Mouse (Mus musculus): ENCODE data around the gene Uhrf1bp1. TPM values are rescaled to one million over a fixed set of nuclear protein-coding genes. Genes with fewer than 3 reads are reported as not detected.
A peak's percentile ranks its signal among the peaks of the same experiment; 100 is the strongest.

Gene Uhrf1bp1
- polyA plus RNA-seq, 1 experiment = 14.8 TPM

GRCm38 (mm10) chr17:27909622-27910500 lies 53.6 kb downstream of the Uhrf1bp1 start, which contains the start of gene Taf11:
TSS of gene Taf11 (minus strand) at chr17:27909844.
- DNase-seq (ENCODE audit: low read depth) = no peak

- DNase-seq (ENCODE audit: low read depth) = no peak
Observed at GRCm38 (mm10) chr17:27911371-27911770, 55.1 kb downstream of the Uhrf1bp1 start.

GRCm38 (mm10) chr17:27914742-27915141 lies 58.5 kb downstream of the Uhrf1bp1 start:
- no peak for DNase-seq (ENCODE audit: low read depth)

- no peak for DNase-seq (ENCODE audit: low read depth)
Observed at GRCm38 (mm10) chr17:27916366-27916765, 60.1 kb downstream of the Uhrf1bp1 start.

DNA sequence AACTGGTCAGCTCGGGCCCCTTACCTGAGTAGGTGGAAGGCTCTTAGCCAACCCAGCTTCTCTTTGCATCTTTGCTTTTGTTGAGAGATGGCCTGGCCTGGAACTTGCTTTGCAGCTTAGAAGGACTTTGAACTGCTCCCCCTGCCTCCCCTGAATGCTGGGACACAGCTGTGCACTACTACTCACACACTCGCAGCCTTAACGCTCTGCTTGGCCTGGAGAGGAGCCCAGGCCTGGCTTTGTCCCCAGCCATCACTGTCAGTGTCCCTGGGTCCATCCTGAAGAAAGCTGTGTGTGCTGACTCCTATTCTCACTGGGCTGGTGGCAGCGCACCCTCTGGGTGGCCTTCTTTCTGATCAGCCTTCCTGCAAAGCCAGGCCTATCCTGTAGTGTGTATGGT lies 64.4 kb downstream of the Uhrf1bp1 start:
- no peak for DNase-seq (ENCODE audit: low read depth)

DNA sequence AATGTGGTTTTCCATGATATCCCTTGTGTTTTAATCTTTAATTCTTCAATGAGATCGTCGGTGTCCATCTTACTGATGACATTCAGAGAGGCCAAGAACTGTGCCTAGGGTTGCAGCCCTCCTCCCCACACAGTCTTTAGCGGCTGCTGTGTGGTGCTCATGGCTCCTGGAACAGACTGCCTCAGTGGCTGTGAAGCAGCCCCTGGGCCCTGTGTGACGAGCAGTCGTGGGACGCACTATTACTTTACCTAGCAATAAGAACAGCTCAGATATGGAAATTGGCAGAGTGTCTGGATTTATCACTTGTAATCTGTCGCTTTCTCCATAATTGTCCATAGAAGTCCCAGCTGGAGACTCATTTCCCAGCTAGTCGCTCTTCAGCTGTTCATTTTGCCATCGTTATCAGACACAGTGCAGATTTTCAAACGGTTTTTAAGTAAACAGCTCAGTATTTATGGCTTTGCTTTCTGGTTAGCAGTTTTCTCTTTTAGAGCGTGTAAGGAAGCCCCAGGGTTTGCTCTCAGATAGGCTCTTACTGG lies 66.0 kb downstream of the Uhrf1bp1 start:
- DNase-seq (ENCODE audit: low read depth) = no peak

DNA sequence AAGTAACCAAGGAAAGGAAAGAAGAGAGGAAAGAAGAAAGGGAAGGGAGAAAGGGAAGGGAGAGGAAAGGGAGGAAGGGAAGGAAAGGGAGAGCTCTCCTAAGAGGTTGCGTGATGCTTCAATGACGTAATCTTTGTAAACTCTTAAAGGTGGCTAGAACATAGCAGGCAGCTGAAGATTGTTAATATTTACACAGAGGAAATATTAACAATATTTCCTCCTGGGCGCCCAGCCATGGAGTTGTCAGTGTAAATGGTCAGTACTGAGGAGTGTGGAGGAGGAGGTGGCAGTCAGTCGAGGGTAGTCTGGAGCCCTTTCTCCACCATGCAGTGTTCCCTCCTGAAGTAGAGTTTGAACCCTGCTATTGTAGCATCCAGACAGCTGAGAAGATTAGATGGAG lies 68.8 kb downstream of the Uhrf1bp1 start:
- no peak for DNase-seq (ENCODE audit: low read depth)

GRCm38 (mm10) chr17:27925504-27925903 lies 69.3 kb downstream of the Uhrf1bp1 start:
- DNase-seq (ENCODE audit: low read depth) = no peak

- DNase-seq (ENCODE audit: low read depth) = peak; percentile 65
Observed at GRCm38 (mm10) chr17:27930291-27930690, 74.0 kb downstream of the Uhrf1bp1 start.

DNA sequence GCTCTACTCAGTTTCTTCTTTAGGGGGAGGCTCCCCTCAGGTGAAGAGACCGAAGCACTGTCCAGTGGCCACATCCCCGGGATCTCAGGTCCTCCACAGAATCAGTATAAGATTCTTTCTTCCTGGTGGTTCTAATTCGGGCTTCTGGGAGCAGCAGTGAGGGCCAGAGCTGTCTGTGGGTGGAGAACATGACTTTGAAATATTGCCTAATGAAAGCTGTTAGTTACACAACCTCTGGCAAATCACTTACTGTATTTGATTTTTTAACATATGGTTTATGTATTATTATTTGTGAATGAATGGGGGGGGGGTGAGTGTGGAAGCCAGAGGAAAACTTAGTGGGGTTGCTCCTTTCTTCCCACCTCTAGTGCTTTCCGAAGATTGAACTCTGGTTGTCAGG lies 75.6 kb downstream of the Uhrf1bp1 start:
- DNase-seq (ENCODE audit: low read depth) = peak; percentile 44

DNA sequence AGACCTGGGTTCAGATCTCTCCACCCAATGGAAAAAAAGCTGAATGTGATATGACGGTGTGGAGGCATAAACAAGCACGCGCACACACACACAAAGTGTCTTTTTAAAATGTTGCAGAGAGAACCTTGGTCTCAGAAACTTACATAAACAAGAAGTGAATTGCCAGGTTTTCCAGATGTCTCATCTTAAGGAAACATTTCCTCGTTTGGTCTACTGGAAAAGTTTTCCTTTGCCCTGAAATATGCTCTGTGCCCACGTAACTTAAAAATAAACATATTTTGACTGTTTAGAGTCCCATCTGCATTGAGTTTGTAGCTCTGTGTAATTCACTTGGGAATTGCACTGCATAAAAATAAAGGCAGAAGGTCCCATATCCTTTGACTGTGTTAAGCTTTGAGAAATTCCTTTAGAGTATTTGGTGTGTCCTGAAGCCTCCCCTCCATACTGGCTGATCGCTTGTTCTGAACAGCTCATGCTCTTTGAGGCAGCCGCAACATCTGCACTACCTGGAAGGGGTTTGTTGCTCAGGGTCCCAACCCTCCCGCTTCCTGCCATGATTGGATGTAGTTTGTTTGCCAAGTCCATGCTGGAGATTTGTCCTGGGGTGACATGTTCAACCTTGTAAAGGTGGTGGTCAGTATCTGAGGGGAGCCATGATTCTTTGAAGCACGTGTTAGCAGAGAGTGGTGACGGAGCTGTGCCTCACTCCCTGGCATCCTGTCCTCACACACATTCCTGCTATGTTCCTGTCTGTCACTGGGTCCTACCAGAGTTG lies 78.1 kb downstream of the Uhrf1bp1 start:
- no peak for DNase-seq (ENCODE audit: low read depth)

- DNase-seq (ENCODE audit: low read depth) = no peak
Observed at GRCm38 (mm10) chr17:27935091-27935490, 78.8 kb downstream of the Uhrf1bp1 start.

DNA sequence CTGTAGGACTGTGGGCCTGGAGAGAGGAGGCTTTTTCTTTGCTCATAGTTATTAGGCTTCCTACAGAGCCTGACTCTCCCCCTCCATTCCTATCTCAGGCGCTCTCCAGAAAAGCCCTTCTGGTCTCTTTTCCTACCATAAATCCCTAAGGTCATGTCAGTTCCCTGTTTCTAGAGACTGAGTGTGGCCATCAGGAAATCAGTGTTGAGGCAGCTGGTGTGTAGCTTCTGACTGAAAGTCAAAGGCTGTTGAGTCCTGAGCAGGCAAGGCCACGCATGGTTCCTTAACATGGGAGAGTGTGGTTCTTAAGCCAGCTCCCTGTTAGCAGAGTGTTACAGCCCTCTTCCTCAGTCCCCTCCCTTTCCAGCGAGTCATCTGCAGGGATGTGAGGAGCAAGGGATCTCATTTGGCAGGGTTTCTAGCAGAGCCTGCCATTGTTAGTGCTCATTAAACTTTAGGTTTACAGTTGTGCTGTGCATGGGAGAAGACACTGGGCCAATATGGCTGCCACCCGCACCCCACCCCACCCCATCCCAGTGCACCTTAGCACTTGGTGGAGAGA lies 80.9 kb downstream of the Uhrf1bp1 start:
- no peak for DNase-seq (ENCODE audit: low read depth)

DNA sequence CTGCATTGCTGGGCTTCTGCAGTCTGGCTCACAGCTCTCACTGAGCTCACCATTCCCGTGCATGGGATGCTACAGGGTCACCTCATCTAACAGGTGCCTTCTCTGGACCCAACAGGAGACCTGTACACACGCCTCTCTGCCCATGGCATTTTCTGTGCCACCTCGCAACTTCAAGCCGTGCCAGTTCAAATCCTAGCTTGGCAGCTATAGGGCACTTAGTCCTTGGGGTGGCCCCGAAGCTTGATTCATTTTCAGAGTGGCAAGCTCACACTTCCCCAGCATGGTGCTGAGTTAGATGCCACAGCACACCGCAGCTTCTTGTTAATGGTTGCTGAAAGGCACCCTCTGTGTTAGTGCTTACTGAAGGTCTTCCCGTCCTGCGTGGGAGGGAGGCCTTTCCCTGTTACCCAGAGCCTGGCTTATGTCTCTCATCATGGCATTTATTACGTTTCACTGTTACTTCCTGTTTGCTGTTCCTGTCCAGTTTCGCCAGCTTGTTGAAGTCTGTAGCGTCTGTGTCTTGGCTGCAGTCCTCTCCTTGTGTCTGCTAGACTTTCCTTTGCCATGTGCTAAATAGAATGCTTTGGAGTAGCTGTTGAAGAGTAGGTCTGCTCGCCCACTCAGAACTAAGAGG lies 82.0 kb downstream of the Uhrf1bp1 start:
- DNase-seq (ENCODE audit: low read depth) = no peak

DNA sequence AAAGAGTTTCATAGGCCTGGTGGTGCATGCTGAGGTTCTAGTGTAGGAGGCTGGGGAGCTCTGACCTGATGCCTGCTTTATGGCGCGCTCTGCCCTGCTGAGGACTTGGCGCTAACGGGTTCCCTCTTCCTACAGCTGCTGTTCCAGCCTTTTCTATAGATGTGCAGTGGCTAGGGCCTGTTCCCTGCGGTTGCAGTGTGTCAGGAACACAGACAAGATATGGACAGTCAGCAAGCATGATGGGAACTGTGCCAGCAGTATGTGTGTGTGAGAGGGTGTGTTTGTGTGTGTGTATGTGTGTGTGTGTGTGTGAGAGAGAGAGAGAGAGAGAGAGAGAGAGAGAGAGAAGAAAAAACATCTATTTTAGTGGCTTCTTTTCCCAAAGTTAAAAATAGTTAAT lies 82.8 kb downstream of the Uhrf1bp1 start:
- DNase-seq (ENCODE audit: low read depth) = no peak

DNA sequence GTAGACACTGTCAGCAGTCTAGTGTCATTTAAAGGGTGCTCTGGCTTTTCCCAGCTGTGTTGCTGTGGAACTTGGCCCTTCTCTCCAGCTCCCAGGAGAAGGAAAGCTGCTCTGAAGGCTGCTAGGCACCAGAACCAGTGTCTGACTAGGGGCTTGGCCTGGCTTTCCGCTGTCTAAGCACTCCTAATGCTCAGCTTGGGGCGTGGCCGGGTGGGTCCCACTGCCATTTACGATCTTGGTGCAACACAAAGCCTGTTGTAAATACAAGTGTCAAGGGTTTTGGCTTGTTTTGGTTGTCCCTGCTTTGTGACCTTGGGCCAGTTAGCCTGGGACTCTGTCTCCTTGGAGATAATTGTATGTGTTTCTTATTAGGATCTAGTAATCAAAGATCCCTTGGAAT lies 84.1 kb downstream of the Uhrf1bp1 start:
- DNase-seq (ENCODE audit: low read depth) = no peak

GRCm38 (mm10) chr17:27941178-27941577 lies 84.9 kb downstream of the Uhrf1bp1 start:
- DNase-seq (ENCODE audit: low read depth) = no peak

DNA sequence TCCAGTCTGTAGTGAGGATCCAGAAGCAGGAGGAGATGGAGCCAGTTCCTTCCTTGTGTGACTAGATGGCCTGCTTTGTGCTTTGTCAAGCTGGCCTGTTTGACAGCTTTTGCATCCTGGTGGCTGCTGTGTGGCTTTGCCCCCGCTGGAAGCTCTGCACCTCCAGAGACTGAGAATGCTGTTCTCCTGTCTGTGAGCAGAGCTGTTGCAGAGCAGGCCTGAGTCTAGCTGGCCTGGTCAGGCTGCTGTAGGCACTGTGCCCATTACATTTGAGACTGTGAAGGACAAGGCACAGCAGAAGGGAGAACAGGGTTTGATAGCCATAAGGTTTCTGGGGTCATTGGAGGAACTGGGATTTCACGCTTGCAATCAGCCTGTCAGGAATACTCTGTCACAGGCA lies 85.5 kb downstream of the Uhrf1bp1 start:
- DNase-seq (ENCODE audit: low read depth) = no peak

- no peak for DNase-seq (ENCODE audit: low read depth)
Observed at GRCm38 (mm10) chr17:27942131-27942530, 85.9 kb downstream of the Uhrf1bp1 start.

DNA sequence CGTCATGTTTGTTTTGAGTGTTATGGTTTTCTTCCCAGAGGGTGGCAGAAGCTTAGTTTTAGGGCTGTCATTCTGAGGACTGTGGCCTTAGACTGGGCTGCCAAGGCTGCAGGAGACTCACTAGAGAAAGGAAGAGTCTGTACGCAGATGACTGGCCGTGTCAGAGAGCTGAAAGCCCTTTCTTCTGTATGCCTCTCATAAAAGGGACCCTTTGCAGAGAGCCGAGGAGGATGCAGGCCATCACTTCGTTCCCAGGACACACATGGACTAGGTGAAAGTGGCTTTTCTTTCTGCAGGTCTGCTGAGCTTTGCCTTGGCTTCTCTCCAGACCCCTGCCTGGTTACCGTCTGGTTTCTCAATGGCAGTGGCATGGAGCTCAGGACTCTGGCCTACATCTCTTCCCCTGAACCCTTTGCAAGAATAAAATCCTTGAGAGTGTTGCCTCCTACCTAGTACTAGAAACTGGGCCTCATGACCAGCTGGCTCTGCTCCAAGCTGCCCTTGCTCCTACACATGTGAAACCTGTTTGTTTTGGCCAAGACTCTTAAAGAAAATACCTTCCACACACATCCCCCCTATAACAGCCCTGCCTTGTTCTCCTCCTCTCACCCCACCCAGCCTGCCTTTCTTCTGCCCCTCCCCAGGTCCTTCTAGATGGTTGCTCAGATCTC lies 89.4 kb downstream of the Uhrf1bp1 start:
- DNase-seq (ENCODE audit: low read depth) = no peak

- no peak for DNase-seq (ENCODE audit: low read depth)
Observed at GRCm38 (mm10) chr17:27946371-27946770, 90.1 kb downstream of the Uhrf1bp1 start.

Data from gonadal fat pad, adult 2 months (tissue).